Mouse (Mus musculus) ovary, adult 18-20 months (tissue): ENCODE measurements around the gene Tcte1.

ENCODE experiments used
- DNase-seq: peaks from one replicate; pipeline ENCODE4 v3.0.0; 2022; ENCODE audit warnings: low spot score, mixed read lengths

The Tcte1 gene

DNA sequence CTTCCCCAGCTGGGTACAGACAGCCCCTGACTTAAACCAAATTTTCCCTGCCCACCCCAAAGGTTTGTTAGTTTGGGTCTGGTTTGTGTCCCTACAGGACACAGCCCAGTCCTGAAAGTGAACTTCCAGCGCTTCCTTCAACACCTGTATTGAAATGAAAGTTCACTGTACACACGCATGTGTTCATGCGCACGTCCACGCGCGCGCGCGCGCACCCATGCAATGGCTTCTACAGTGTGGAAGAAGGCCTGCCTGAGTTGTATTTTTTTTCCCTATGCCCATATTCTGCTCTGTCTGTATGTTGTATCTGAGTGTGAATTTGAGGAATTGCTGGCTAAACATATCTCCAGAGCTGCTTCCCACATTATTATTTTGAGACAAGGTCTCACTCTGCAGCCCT, 41.9 kb downstream of the Tcte1 start:
- DNase-seq = no peak

DNA sequence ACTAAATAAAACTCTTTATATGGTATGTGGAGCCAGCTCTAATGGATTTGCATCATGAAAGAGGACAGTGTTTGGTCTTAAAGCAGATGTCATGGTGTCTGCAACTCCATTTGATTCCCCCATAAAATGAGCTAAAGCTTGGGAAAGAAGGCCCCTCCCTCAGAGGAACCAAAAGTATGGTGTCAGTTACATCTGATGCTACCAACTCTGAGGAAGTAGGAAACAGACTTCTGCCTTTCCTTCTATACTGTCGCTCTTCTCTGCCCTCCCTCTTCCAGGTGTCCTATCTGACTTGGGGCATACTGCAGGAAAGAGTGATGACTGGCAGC, 42.8 kb downstream of the Tcte1 start:
- no peak for DNase-seq

DNA sequence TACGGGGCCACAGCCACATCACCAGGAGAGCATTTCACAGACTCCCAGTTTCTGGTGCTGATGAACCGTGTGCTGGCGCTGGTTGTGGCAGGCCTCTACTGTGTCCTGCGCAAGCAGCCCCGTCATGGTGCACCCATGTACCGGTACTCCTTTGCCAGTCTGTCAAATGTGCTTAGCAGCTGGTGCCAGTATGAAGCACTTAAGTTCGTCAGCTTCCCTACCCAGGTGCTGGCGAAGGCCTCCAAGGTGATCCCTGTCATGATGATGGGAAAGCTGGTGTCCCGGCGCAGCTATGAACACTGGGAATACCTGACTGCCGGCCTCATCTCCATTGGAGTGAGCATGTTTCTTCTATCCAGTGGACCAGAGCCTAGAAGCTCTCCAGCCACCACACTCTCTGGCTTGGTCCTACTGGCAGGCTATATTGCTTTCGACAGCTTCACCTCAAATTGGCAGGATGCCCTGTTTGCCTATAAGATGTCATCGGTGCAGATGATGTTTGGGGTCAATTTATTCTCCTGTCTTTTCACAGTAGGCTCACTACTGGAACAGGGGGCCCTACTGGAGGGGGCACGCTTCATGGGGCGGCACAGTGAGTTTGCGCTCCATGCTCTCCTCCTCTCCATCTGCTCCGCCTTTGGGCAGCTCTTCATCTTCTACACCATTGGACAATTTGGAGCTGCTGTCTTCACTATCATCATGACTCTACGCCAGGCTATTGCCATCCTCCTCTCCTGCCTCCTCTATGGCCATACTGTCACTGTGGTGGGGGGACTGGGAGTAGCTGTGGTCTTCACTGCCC, 43.3 kb downstream of the Tcte1 start:
- DNase-seq = no peak

DNA sequence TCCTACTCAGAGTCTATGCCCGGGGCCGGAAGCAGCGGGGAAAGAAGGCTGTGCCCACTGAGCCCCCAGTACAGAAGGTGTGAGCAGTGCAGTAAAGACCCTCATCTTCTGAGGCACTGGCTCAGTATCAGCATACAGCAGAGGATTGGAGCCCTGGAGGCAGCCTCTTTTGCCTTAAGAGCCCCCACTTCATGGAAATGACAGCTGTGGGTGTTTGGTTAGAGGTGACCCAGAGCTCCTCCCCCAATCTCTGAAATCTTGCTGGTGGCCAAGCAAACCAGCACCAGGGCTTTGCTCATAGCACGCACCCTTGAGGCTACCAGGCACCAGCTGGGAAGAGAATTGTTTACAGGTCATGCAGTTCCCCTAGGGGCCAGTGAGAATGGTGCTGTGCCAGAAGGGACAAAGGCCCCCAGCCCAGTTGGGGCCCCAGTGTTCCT, 43.9 kb downstream of the Tcte1 start:
- no peak for DNase-seq

DNA sequence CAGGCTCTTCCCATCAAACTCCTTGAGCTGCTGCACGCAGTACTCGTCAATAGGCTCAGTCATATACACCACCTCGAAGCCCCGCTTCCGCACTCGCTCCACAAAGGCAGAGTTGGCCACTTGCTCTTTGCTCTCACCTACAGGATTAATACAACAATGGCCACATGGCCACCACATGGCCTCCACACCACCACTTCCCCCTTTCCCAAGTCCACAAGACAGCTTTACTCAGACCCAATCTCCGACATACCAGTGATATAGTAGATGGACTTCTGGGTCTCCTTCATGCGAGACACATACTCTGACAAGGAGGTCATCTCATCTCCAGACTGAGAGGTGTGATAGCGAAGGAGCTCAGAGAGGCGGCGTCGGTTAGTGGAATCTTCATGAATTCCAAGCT, 45.8 kb downstream of the Tcte1 start:
- no peak for DNase-seq

DNA sequence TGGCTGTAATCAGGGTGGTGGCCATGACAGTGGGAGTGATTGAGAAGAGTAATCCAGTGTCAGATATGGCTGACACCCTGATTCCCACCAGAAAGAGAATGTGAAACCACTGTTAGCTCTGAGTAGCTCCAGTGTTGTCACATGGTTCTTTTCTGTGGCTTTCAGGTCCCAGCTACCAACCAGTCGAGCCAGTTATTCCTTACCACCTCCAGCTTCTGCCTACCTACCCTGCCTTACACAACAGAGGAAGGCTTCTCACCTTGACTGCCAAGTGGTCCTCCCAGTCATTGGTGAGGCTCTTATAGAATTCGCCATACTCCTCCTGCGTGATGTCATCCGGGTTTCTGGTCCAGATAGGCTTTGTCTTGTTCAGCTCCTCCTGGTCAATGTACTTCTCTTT, 46.8 kb downstream of the Tcte1 start:
- no peak for DNase-seq

DNA sequence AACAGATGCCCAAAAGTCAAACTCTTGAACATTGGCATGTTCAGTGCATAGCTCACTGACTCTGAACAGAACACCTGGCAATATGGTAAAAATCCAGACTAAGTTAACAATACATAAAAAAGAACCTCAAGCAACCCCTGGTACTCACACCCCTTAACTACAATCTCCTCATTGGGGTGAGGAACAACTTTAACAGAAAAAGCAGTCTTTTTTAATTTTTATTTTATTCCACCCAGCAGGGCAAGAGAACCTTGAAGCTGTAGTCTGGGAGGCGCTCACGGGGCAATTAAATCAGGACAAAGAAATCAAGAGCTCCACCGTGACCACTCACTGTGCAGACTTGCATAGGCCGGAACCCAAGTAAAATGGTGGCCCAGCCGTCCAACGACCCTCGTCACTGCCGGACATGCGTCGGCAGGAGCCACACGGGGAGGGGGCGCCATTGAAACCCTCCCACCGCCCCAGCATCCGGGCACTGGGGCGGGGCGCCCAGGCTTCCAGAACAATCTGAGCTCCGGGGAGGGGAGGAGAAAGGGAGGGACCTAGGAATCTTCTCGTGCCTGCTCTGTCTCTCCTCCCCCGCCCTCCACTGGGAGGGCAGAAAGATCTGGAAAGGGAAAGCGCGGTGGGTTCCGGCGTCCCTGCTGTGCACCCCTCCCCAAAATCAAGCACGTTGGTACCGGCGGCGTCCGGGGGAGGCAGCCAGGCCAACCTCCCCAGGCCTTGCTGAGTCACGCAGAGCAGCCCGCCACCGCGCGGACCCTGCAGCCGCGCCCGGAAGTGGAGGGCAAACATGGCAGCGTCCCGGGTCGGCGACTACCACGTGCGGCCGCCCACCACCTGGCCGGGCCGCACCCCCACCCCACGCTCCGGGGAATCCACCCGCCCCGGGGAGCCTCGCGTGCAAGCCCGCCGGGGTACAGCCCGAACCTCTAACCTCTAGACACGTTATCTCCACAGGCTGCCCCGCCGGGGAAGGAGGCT, 49.2 kb downstream of the Tcte1 start:
- DNase-seq = peak; percentile 72

DNA sequence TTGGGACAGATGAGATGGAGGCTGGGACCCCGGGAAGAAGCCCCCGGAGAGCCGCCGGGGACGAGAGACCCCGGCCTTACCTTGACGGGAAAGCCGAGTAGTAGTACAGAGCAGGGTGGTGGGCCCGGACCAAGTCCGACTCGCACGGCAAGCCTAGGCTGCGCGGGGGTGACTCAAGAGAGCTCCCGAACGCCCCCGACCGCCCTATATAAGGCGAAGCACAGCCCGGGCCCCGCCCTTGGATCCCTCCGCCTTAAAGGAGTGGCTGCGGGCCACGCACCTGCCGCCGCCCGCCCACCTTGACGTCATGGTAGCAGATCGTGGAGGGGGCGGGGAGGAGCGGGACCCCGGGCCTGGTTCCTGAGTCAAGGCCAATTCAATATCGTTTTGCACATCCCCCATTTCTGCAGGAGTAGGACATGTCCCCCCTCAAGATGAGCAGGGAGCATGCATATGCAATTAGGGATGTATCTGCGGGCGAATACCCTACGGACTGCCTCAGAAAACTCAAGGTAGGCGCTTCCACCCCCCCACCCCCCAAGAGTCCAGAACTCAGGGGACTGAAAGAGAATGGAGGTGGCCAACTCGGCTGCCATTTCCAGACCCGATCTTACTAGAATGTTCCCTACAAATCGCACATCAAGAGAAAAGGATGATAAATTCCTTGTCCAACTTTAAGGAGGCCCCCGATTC, 50.0 kb downstream of the Tcte1 start, which contains the start of gene Hsp90ab1:
Gene Hsp90ab1, minus strand, starts transcription at position 185 of the 693 bp plus-strand sequence.
- DNase-seq = peak; percentile 97

DNA sequence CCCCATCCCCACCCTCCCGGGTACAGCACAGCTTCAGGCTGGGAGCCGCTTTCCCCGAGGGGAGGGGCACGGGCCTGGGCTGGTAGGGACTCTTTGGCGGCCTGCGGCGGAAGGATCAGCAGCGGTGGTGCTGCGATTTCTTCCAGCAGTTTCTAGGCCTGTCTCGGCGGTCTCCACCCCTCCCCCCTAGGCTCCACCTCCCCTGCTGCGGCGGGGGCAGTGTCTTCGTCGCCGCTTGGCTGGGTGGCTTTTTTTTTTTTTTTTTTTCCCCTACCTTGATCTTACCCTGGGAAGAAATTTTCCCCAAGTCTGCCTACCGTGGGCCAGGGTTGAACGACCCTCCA, 50.5 kb downstream of the Tcte1 start:
- DNase-seq = peak; percentile 95

DNA sequence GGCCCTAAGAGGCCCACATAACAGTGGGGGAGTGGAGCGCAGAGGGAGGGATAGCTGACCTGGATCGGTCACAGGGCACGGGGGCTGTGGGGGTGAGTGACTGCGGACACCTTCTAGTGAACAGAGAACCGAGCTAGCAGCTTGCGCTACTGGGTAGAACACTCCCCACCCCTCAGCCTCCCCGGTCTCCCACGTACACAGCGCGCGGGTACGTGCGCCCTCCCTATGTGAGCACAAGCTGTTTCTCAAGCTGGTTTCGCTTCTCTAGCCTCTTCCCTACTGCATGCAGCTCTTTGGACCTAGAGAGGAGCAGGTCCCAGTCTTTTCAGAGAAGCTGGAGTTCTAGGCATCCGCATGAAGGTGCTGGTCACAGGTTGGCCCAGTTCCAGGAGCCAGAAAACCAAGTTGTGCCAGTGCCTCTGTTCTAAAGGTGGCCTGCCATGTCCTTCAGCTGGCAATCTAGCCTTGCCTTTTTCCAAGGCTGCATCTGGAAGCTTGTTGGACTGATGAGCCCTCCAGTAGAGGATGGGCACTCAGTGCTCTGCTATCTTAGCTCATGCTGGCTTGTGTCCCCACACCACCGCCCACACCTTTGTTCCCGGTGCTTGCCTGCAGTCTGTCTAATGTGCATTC, 51.0 kb downstream of the Tcte1 start:
- peak; percentile 70 for DNase-seq

DNA sequence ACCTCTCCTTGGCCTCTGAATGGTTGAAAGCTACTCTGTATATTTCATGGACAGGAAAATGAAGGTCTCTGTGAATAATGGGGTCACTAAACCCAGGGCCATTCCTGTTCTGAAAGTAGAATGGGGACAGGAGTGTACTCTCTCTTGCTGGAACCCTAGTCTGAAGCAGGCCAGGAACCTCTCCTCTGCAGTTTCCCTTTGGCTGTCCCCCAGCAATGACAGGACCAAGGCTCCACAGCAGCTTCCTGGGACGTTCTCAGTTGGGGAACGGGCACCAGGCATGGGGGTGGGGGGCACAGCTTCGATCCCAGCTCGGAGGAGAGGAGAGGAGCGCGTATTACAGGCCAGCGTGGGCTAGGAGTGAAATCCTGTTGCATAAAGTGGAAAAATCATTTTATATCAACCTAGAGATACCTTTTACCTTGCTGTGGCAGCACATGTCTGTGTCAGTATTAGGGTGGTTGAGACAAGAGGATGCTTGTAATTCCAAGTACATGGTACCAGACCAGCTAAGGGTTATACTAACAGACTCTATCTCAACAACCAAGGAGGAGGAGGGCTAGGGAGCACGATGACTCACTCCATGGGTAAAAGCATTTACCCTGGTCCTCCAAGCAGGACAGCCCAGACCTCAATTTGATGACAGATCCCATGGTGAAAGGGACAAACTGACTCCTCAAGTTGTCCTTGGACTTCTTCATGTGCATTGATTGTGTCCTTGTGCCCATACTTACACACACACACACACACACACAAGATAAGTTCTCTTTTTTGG, 52.1 kb downstream of the Tcte1 start:
- no peak for DNase-seq

DNA sequence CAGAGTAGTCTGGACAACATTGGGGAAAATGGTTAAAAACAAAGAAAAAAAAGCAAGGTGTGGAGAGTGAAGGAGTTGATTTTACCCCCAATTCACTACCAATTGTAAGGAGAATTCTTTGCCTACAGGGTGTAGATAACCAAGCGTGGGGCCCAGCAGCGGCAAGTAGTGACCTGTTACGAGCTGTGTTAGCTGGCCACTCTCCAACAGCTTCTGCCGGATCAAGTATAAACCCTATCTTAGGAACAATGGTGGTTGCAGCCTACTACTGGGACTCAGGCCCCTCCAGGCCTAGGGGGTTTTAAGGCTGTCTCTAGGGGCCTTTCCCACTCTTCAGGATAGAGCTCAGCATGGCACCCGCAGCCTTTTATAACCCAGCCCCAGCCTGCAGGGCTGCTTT, 55.0 kb downstream of the Tcte1 start:
- DNase-seq = no peak

DNA sequence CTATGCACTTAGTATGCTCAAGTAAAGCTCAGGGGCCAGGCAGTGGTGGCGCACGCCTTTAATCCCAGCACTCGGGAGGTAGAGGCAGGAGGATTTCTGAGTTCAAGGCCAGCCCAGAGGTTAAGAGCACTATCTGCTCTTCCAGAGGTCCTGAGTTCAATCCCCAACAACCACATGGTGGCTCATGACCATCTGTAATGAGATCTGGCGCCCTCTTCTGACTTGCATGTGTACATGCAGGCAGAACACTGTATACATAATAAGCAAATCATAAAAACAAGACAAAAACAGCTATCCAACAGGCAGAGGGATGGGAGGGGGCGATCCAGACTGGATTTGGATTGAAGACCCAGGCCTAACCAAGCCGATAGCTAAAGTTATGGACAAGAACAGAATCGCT, 55.6 kb downstream of the Tcte1 start:
- DNase-seq = no peak

DNA sequence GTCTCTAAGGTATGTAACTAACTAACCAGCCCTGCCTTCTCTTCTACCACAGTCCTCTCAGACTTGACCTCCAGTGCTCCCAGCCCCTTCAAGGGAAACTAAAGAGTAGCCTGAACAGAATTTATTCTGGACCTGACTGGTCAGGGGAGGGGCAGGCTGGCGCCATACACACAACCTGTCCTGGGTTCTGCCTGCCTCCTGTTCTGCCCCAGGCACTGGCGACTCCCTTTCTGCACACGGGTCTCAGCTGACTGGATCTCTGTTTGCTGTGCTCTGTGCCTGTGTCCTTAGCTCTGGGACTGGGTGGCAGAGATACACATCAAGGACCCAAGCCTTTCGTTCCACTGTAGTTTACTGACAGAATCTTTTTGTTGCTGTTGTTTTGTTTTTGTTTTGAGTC, 56.3 kb downstream of the Tcte1 start:
- DNase-seq = no peak

DNA sequence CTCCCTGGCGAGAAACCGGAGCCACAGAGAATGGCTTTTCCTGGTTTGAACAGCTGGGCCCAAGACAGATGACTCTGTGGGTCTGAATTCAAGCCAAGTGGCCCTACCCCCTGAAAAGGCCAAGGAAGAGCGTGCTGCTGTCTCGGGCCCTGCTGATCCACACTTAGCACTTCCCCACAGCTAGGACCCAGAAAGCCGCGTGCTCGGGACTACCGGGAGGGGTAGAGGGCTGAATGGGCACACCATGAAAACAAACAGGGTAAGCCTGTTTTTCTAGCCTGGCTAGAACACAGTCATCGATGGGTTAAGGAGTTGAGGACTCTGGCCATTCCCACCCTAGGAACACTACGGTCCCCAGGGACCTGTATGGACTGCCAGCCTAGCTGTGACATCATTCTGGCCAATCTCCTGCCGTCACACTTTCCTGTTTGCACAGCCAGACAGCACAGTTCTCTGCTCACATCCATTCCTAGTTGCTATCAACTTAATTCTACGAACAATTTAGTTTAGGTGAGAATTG, 57.8 kb downstream of the Tcte1 start:
- no peak for DNase-seq

DNA sequence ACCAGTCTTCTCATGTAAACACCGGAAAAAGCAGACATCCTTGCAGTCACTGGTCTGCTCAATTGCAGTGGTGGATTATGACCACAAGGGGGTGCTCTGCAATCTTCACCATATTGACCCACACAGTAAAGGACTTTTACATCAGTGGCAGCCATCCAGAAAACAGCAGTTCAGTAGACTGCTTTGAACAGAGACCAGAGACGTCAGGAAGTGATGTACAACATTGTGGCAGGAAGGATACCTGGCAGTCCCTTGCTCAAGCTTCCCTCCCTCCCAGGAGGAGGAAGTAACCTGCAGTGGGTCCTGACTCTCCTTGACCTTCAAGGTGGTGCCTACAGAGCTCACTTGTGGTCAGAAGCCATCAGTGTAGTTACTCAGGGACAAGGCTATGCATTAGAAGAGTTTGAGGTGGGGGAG, 58.3 kb downstream of the Tcte1 start:
- no peak for DNase-seq

DNA sequence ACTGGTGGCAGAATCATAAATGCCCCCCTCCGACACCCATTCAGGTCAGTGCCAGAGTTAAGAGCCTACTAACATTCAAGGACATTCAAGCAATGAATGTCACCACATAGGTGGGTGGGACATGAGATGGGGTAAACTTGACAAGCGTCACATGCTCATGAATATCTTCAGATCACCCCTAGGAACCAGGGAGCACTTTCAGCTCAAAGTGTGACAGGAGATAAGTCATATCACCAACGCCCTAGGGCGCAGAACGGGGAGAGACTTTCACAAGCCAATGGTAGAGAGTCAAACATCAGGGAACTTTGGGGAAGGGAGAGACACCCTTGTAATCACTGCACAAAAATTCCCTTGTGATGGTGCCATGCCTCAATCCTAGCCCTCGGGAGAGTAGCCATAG, 59.0 kb downstream of the Tcte1 start:
- no peak for DNase-seq

DNA sequence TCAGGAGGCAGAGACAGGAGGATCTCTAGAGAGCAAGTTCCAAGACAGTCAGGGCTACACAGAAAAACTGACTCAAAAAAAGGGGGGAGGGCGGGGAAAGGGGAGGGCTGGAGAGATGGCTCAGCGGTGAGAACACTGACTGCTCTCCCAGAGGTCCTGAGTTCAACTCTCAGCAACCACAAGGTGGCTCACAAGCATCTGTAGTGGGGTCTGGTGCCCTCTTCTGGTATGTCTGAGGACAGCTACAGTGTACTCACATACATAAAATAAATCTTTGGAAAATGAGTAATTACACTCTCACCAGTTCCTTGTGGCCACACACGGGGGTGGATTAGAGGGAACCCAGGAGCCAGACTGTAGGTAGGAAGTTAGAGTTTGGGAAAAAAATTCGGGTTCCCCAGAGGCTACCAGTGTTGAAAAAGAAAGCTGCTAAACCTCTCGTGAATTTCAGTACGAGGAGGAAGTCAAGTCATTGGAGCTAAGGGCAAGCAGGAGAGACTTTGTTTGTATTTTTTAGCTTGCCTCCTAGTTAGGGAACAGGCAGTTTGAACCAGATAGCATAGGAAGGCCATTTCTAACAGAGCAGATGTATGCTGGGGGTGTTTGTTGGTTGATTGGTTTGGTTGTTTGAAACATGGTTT, 59.6 kb downstream of the Tcte1 start:
- no peak for DNase-seq

DNA sequence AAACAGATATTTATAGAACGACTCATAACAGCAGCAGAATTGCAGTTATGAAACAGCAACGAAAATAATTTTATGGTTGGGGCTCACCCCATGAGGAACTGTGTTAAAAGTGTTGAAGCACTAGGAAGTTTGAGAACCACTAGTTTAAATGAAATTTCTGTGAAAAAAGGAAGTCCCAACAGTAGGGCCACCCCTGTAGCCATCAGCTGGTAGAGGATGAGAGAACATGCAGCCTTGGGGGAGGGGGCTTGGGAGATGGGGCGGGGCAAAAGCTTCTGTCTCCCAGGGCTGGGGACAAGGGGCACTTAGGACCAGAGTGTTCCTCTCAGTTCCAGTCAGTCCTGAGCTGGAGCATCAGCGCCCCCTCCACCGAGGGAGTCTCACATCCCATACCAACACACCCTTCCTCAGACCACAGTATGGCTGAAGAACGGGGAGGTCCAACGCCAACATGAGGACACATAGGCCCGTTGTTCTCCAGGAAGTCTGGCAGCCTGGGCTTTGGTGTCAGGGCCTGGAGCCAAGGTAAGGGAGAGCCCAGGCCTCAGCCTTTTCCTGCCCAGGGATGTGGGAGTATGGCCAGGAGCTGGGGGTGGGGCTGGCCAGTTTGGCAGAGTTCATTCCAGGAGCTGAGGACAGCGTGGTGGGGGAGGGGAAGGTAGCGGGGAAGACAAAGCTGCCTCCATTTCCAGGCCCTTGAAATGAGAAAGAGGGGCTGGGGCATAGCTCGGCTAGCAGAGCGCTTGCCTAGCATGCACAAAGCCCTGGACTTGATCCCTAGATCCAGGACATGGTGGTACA, 61.1 kb downstream of the Tcte1 start:
- DNase-seq = peak; percentile 80
